Mouse (Mus musculus) brain, embryonic 18.5 days (tissue): ENCODE measurements around the gene Cgrrf1.

Experiments used
- DNase-seq: peaks from one replicate; pipeline ENCODE4 v3.0.0-alpha.2; 2012; ENCODE audit warnings: low read depth, low spot score

The Cgrrf1 gene

DNA sequence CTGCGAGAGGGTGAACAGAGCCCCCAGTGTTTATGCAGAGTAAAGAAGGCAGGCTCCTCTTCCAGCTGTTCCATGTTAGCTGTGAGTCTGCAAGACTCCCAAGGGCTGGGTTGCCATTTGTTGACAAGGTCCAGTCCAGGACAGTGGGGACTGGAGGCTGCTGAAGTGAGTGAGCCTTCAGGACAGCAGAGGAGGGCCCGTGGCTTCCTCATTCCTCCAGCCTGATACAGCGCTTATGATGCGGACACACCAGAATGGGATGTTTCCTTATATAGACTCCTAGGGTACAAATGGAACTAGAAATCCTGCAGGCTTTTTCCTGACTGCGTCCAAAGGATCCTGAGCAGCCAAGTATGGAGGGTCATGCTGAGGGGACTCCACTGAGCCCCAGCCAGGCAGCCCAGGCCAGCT is 54.0 kb downstream of the Cgrrf1 start:
- DNase-seq: no peak

DNA sequence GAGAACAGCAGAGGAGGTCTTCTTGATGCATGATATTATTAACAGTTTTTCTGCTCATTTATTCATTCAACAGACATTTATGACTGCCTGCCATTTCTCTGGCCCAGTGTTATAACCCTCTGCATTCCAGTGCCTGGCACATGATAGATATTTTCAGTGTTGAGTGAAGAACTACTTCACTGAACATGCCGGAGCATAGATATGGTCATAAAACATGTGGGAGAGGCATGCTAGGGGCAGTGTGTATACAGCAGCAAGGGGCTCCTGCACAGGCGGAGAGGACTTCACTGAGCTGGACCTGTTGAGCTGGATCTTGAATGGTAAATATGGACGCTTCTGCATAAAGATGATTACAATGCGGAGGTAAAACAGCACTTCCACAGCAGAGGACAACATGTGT is 57.2 kb downstream of the Cgrrf1 start:
- DNase-seq: no peak

DNA sequence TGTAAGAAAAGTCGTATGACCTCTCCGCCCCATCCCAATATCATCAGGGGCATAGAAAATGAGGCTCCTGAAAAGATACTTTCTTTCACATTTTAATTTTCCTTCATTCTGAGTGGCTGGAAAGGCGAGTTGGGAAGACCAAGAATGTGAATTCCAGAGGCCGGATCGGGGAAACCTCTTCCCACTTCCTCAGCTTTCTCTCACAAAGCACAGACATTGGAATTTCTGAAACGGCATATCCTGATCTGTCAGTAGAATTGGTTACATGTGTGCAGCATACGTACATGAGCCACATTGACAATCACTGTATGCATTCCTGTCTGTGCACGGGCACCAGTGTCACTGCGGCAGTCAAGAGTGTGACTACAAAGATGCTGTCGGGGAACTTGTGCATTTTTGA is 62.0 kb downstream of the Cgrrf1 start:
- no peak for DNase-seq

DNA sequence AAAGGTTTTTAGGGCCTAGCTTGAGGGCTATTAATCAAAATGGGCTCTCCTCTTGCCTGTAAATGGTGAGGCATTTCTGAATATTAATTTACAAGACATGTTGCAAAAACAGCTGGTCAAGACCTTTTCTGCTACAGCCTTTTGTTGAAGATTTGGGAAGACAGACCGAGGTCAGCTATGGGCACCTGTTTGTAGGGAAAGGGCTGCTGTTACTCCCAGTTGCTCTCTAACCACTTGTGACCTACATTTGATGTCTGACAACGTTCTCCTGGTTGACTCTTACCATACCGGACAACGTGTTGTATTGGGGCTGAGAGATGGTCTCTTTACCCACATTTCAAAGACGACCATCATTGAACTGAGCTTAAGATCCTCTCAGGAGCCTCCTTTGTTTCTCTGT is 66.0 kb downstream of the Cgrrf1 start:
- no peak for DNase-seq

DNA sequence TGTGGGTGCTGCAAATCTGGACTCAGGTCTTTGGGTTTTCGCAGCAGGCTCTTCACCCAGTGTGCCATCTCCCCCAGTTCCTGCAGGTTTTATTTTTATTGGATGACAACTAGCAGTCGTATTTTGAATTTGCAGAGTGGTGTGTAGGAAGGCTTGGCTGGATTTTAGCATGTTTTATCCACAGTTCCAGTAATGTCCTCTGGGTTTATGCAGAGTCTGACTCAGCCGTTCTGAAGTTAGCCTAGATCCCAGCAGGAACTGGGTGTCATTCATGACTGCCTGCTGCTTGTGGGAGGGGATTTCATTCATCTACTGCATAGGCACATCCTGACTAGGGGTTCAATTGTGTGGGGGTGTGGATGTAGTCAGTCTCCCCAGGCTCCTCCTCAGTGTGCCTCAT is 66.7 kb downstream of the Cgrrf1 start:
- no peak for DNase-seq

DNA sequence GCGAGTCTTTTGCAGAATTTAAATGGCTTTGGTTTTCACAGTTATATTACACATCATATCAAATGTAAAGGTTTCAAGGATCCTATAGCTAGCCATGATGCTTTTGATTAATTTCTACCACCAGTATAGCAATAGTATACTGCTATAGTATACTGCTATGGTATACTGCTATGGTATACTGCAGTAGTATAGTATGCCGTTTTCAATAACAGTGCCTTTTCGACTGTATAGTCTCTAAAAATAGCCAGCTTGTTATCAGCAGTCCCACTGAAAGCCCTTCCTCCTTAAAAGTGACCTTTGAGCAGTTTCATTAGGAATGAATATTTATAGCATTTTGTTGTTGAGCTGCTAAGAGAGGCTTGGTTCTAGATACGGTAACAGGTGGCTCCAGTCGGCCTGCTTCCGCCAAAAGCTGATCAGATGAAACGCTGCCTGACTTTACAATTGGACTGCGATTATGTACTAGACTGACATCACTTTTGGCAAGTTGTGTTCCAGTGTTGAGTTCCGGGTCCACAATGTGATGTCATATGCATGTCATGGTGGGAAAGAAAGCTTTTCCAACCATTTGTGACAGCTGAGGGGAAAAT is 70.7 kb downstream of the Cgrrf1 start:
- DNase-seq: no peak
